Mouse (Mus musculus): ENCODE data around the gene Ttc5.
"Not testable (repeated sequence)": the region's sequence is repeated elsewhere in the genome, so short reads cannot be mapped to it uniquely, and the experiment has no call there.

The Ttc5 gene

DNA sequence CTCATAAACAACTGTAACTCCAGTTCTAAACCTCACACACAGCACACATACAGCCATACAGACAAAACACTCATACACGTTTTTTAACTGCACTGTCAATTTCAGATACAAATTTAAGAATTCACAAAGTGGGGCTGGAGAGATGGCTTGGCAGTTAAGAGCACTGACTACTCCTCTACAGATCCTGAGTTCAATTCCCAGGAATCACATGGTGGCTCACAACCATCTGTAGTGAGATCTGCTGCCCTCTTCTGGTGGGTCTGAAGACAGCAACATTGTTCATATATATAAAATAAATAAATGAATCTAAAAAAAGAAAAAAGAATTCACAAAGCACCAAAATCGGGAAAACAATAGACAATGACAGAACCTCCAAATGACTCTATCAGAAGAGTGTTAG is 14.0 kb downstream of the Ttc5 start:
- DNase-seq (ENCODE audit: low read depth, low spot score), result no peak

DNA sequence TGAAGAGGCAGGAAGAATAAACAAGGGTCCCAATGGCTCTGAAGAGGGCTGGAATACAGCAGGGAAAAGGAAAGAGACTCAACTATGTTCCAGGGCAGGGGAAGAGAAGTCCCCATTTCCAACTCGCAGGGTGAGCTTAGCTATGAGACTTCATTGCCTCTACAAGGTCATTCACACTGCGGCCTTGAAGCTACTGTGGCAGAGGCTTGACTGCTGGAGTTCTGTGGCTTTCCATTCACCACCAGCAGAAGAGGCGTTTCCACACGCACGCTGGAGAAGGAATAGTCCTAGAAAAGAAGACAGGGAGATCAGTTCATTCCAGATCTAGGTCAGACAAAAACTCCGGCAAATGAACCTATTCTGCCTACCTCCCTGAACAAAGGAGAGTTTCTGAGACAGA is 19.6 kb downstream of the Ttc5 start:
- DNase-seq (ENCODE audit: low read depth, low spot score), result no peak

GRCm38 (mm10) chr14:50758416-50759085 is 26.8 kb downstream of the Ttc5 start:
- DNase-seq (ENCODE audit: low read depth, low spot score), result peak; percentile 43

DNA sequence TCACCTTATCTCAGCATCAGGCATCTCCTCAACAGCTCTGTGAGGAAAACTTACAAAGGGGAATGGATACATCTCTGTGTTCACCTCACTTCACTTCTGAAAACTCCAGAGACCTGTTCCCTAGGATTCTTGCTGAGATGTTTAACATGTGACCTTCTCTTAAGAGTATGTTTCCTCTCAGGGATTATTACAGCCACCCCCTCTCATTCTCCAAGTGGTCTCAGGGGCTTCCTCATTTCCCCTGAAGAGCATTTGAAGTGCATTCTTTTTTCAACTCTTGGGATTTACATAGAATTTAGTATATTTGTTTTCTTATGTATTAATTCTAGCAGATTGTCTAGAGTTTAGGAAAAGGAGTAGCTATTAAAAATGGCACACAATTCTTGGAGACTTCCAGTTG is 40.3 kb downstream of the Ttc5 start, which contains the start of gene Olfr749:
Olfr749 (minus strand) TSS at position 101 of the 400 bp plus-strand sequence.
- no peak for DNase-seq (ENCODE audit: low read depth, low spot score)

- no peak for DNase-seq (ENCODE audit: low read depth, low spot score)
These were observed 43.7 kb downstream of the Ttc5 start for GRCm38 (mm10) chr14:50741584-50741983.

DNA sequence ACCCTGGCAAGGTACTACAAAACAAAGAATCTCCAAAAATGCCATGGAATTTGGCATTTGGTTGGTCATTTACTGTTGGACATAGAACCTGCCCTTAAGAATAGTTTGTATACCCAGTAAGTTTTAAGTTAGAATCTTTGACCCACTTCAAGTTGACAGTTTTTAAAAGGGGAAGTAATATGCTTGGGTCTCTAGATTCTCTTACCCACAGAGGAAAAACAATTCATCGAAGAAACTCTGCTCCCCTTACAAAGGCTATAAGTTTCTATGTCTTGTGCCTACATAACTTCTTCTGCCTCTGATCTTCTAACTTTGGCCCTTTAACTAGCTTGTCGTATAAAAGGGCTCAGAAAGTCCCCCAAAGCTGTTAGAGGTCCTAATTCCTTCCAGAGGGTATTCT is 45.0 kb downstream of the Ttc5 start:
- DNase-seq (ENCODE audit: low read depth, low spot score), result no peak

DNA sequence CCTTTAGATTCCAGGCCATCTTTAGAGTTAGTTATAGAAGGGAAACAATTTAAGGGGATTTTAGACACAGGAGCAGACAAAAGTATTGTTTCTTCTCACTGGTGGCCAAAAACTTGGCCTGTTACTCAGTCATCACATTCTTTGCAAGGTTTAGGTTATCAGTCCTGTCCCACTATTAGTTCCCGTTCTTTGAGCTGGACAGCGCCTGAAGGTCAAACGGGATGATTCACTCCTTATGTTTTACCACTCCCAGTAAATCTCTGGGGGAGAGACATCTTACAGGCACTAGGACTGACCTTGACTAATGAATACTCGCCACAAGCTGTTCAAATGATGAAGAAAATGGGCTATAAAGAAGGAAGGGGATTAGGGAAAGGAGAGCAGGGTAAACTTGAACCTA is 62.9 kb downstream of the Ttc5 start:
- DNase-seq (ENCODE audit: low read depth, low spot score), result not testable (repeated sequence)

GRCm38 (mm10) chr14:50719875-50720274 is 65.4 kb downstream of the Ttc5 start:
- not testable (repeated sequence) for DNase-seq (ENCODE audit: low read depth, low spot score)

Data from telencephalon, adult 2 months (tissue).